Mouse (Mus musculus): ENCODE measurements around the gene Pbld2.

DNA sequence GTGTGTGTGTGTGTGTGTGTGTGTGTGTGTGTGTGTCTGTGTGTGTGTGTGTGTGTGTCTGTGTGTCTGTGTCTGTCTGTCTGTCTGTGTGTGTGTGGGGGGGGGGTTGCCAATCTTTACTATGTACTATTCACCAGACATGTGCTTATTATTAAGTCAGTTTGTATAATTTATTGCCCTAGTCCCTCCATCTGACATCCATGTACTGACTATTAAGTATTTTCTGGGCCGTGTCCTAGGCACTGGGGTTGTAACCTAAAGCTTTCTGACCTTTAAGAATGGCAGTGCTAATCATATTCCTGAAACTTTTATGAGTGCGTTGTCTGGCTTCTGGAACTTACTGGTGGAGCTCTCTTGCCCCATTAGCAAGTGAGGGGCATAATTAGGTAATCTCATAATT, 72.6 kb downstream of the Pbld2 start:
- TF ChIP-seq MYOD1 (IDR thresholded peaks at IDR 0.05; ENCODE audit: control insufficient read depth in 1 of 3, insufficient read length in 2 of 3, low read depth in 2 of 3) (no peak), TCF12 (IDR thresholded peaks at IDR 0.05; ENCODE audit: insufficient read depth, poor library complexity, severe bottlenecking) (no peak), POLR2AphosphoS2 (IDR thresholded peaks at IDR 0.05; ENCODE audit: insufficient read length, low read depth) (no peak), MAX (IDR thresholded peaks at IDR 0.05; ENCODE audit: low read depth) (no peak), MYOG (IDR thresholded peaks at IDR 0.05; ENCODE audit: control insufficient read depth in 1 of 3, insufficient read depth in 1 of 3, insufficient read length in 2 of 3, low read depth in 2 of 3) (no peak), POLR2A (IDR thresholded peaks at IDR 0.05; ENCODE audit: insufficient read length, low read depth) (no peak), USF1 (IDR thresholded peaks at IDR 0.05; ENCODE audit: low read depth) (no peak), E2F4 (IDR thresholded peaks at IDR 0.05; ENCODE audit: insufficient read depth) (no peak), CEBPB (IDR thresholded peaks at IDR 0.05; ENCODE audit: insufficient read depth, poor library complexity, severe bottlenecking) (no peak), REST (IDR thresholded peaks at IDR 0.05; ENCODE audit: insufficient read depth, insufficient read length) (no peak)

All from myocyte (in vitro differentiated cells).